Mouse (Mus musculus) heart, adult 11 months (tissue): ENCODE results near the gene Cd9.

Source experiments
- DNase-seq: peaks from one replicate; pipeline ENCODE4 v3.0.0; 2022

Gene Cd9

DNA sequence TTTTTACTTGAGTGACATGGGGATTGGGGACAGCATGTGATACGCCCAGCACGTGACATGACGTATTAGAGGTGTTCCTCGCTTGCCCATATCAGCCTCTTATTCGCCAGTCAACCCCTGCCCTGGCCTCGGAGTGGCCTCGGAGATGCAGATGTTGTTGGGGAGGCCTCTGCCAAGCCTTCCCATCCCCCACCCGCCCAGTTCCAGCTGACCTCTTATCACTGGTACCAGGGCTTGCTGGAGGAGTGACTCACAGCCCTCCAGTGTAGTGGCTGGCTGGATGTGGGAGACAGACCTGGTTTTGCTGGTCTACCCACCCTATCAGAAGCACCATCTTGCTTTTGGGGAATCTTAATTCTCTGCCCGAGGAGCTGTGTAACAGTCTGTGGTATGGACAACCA lies 21.3 kb downstream of the Cd9 start:
- peak; percentile 88 for DNase-seq

DNA sequence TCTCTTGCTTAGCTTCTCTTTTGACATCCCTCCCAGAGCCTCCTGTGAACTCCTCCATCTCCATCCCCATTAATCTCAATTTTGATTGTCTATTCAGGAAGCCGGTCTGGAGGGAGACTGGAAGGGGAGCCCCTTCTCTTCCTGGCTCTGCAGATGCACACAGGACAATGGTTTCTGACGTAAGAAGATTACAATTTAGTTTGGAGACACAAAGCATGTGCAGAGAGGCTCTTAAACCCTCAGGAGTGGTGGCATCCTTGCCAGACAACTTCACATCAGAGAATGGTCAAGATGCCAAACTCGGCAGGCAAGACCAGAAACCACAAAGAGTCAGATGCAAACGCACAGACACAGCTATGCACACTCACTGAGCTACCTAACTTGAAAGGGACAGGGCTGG lies 22.7 kb downstream of the Cd9 start:
- DNase-seq: peak; percentile 82

DNA sequence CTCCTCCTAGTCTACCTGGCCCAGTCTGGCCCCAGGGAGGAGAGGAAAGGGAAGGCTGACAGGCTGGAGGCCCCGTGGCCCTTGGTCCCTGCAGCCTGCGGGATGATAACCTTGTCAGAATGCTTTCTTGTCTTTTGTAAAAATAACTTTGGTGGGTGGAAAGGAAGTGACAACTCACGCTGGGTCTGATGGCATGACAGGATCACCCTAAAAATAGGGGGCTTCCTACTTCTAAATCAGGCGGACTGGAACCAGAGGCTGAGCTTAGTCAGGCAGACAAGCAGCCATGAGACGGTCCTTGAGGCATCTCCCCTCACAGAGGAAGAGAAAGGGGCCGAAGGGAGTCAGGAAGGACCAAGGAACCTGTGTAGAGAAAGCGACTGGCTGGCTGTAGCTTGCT lies 23.3 kb downstream of the Cd9 start:
- peak; percentile 88 for DNase-seq

DNA sequence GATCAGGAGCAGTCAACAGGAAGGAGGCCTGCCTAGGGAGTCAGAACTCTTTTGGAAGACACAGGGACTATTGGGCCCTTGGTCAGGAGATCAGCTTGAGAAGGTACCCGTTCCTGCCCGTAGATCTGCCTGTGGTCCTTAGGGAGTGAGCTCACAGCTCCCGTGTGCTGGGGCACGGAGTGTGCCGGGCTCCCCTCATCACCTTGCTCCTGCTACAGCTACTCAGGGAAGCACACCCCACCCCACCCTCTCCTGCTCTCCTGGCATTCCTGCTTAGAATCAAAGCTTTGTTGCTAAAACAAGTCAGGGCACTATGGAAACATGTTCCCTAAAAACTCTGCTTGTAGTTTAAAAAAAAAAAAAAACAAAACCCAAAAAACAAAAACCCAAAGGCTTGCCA lies 24.0 kb downstream of the Cd9 start:
- peak; percentile 87 for DNase-seq

DNA sequence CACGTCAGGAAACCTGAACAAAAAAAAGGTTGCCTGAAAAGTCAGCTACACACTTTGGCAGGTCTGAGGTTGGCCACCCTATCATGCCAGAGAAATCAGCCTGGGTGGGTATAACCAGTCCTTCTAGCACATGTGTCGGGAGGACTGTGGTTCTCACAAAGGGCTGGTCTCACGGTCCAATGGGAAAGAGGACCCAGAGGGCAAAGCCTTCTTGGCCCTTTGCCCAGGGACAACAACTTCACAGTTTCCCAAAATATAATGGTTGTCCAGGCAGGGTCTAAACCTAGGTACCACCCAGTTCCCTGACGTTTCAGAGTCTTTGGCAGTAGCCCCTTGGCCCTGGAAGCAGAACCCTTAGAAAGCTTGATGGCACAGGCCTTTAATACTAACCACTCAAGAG lies 25.4 kb downstream of the Cd9 start:
- DNase-seq: peak; percentile 86

DNA sequence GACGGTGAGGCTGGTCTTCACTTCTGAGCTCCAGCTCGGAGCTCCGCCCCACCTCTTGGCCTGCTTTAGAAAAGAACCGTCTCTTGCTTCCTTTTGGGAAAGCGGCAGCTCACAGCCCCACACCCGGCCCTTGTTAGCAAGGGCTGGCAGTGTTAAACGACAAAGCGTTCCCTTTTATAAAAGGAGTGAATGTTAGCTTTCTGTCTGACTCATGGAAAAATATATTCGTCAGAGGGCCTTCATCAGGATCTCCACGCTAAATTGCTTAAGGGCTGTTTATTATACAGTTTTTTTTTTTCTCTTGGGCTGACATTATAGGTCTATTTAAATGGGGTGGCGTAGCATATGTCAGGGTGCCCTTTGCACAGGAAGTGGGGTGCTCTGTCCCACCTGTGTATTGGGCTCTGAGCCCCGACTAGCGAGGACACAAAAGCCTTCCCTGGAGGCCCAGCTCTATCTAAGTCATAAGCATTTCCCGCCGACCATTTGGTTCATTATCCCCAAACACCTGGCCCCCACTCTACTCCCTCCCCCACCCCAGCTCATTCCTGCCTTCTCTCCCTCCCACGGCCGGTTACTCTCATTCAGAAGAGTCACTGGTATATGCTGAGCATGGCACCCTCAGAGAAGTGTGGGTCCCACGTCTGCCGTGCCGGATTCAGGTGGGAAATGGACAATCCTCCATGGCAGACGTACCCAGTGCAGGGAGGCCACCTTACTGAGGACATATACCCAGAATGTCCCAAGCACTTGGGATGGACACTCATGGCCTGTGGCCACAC lies 26.2 kb downstream of the Cd9 start:
- peak; percentile 95 for DNase-seq

DNA sequence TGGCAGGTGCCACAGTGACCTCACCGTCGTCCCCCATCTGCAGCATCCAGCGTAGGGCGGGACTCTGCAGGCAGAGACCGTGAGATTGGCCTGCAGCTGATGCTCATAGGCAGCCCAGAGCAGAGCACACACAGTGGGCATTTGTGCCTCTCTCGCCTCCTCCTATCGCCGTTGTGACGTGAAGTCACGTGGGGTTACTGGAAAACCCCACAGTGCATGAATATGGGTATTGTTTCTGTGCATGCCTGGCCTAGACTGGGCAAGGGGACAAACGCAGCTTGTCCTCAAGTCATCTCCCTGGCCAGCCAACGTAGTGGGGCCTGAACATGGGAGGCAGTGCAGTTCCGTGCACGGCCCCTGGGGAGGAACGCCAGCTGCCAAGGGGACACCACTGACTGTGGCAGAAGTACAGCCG lies 27.3 kb downstream of the Cd9 start:
- peak; percentile 95 for DNase-seq

DNA sequence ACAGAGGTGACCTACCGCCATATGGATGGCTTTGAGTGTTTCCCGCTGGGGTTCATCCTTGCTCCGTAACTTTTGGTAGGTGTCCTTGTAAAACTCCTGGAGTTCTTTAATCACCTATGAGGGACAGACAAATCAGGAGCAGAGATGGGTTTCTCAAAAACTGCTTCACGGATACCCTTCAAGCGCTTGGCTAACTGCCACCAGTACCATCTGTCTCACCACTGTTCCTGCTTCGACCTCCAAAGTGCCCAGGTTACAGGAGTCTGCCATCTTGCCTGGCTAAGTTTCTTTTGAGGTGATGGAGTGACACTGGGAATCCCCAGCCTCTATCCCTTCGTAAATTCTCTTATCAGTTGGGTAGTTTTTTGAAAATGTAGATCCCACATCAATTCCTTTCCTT lies 32.3 kb downstream of the Cd9 start:
- DNase-seq: no peak

DNA sequence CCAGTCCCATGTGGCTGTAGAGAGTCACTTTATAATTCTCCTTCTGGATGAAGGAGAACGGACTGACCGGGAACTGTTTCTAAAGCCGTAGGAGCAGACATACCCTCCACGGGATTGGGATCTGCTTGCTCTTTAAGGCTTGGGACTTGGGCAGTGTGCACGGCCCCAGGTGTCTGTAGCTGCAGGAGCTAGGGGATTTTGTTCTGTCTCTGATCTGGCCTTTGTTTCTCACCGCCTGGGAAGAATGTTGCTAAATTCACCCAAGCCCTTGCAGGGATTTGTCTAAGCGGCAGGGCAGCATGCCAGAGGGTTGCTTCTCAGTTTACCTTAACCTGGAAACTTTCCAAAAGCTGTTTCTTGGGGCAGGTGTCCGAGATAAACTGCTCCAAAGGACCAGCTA lies 32.8 kb downstream of the Cd9 start:
- peak; percentile 83 for DNase-seq

DNA sequence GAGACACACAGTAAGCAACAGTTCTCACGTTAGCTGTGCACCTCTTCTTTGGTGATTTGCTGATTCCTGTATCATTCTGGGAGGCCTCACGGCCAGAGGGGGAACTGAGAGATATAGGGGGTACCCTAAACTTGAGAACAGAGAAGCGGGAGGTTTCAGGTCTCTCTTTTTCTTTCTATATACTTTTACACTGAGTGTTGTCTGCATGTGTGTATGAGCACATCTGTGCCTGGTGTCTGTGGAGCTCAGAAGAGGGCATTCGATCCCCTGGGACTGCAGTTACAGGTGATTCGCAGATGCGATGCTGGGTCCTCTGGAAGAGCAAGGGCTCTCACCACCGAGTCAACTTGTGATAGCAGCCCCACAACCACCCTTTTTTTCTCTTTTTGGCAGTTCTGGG lies 33.3 kb downstream of the Cd9 start:
- DNase-seq: no peak

DNA sequence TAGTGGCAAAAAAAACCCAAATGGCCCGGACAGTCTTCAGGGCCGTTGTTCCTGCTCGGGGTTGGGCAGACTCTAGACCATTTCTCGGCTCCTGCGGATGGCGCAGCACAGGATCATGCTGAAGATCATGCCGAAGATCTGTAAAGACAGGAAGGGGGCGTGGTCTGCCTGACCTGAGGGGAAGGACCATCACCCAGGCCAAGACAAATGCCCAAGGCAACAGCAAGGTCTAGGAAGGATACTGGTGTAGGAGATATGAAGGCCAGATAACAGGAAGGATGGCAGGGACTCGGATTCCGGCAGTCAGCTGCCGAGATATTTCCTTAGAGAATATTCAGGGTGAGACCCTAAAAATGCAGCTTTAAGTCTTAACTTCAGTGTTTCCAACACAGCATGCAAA lies 34.0 kb downstream of the Cd9 start:
- no peak for DNase-seq

DNA sequence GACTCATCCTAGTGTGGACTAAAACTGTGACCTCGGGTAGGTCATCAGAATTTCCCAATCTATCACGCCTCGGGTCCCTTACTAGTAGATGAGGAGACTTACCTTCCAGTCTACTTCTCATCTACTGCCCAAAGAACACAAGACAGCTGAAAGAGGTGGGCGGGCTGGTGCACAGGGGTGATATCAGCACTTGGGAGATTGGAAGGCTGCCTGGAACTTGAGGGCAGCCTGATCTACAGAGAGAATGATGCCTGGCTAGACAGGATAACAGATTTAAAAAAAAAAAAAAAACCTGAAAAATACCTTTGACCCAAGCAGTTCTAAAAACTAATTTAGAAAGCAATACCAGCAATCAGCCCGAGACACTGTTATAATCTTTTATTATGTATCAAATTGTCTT lies 34.7 kb downstream of the Cd9 start:
- no peak for DNase-seq

DNA sequence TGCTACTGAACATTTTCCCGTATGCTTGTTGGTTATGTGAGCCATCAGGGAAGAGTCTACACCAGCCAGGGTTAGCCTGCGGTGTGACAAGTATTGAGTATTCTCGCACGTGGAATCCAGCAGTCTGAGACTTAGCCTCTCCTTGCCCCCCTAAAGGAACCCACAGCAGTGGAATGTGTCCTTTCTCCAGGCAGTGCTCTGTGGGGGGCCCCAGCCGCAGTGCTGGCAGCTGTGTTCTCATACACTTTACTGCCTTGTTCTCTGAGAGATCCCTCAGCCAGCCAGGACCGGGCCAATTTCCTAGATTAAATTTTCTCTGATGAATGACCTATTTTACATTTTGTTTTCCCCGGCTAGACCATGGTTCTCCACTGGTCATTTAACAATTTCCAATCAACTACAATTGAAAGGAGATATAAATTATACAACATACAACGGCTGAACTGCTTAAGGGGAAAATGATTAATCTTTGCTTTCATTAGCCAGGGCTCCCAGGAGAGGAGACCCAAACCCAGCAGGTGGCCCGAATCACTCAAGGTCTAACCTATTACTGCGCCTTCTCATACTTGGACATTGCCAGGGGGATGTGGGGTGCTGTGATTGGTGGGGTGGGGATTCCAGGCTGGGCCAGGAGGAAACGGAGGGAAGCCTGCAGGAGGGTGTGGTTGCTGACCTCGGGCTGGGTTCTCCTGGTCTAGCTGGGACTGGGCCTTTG lies 38.6 kb downstream of the Cd9 start:
- peak; percentile 86 for DNase-seq

DNA sequence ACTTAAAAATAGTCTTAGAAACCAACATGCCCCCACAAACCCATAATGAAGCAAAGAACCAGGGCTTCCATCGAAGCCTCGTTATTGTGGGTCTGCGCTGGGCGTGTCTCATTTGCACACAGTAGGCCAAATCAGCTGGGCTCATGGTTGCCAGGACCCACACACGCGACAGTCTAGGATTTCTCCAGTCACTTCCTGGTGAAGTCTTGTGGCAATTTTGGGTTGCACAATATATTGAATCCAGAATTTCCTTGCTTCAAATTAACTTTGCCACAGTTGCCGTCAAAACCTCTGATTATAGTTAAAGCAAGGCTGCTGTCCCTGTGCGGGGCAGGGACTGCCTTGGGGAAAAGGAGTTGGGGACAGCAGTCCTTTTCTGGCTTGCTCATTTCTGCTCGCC lies 39.9 kb downstream of the Cd9 start:
- DNase-seq: no peak

DNA sequence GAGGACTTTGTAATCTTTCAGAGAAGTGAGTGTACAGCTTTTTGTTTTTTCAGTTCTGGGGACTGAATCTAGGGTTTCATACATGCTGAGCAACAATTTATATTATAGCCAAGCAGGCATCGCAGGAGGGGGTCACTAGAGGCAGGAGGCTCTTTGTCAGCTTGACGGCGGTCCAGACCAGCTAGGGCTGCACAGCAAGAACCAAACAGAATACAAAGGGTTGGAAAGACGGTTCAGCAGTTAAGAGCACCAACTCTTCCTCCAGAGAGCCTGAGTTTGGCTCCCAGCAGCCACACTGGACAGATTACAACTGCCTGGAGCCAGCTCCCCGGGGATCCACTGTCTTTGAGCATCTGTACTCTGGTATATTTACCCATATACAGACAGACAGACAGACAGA lies 40.3 kb downstream of the Cd9 start:
- no peak for DNase-seq

DNA sequence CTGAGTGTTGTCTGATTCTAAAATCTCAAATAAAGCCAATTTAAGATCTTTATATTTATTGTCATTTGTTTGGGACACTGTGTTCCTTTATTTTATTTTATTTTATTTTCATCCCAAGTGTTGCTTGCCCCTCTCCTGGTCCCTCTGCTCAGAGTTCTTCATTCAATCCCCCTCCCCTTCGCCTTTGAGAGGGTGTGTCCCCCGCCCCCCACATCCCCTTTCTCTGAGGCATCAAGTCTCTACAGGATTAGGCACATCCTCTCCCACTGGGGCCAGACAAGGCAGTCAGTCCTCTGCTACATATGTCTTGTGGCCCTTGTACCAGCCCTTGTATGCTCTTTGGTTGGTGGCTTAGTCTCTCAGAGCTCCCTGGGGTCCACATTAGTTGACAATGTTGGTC lies 46.9 kb downstream of the Cd9 start:
- DNase-seq: no peak

DNA sequence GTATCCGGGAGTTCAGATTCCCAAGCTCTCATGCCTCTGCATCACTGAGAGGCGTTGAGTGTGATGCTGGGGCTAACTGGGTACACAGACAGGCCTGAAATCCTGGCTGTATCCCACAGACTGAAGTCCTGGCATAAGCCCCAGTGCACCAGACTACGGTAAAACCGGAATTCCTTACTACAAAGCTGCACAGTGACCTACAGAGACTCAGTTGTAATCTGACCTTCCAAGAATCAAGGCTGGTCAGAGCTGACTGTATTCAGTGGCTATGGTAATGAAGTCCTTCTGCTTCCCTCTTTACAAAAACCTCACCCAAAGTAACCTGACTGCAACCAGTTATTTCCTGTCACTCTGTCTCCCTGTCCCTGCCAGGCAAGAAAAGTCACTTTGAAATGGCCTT lies 47.4 kb downstream of the Cd9 start:
- no peak for DNase-seq

DNA sequence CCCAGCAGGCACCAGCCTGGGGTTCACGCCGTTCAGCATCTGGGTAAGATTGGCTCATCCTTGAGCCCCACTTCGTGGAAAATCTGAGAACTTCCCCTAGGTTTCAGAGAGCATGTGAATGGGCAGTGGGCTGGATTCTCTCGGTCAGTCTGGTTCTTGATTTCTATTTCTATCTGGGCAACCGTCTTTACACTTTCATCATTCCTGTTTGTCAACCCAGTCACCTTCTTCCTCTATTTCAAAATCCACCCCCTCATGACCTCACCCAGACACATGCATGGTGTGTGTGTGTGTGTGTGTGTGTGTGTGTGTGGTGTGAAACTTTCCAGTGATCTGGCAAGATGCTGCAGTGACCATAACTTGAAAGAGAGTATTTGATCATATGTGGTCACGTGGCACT lies 49.2 kb downstream of the Cd9 start:
- peak; percentile 88 for DNase-seq

DNA sequence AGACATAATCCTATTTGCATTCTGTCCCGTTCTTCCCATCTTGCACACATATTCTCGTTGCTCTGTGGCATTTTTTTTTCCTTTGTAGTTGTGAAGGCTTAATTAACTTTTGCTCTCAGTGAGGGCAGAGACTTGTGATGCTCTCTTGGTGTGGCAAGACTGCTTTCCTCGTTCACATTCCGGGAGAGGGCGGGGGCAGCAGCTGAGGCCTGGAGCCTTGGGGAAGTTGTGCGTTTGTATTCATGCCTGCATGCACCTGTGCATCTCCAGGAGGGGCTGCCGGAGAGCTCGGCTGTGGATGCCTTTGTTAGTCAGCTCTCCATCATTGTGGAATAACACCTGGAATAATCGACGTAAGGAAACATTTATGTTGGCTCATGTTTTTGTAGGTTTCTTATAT lies 52.0 kb downstream of the Cd9 start:
- DNase-seq: no peak

DNA sequence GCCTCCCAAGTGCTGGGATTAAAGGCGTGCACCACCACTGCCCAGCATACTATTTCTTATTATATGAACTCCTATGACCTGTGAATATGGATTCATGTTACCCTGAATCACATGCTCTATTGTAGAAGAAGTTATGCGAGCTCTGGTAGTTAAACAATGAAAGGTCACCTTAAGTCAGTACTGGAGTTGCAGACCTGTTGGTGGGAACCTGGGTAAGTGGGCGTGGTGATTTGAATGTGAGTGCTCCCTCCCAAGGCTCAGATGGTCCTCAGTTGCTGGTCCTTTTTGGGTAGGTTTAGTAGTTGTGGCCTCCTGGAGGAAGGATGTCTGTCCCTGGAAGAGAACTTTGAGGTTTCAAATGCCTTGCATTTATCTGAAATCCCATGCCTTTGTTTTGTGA lies 57.8 kb downstream of the Cd9 start:
- DNase-seq: no peak

DNA sequence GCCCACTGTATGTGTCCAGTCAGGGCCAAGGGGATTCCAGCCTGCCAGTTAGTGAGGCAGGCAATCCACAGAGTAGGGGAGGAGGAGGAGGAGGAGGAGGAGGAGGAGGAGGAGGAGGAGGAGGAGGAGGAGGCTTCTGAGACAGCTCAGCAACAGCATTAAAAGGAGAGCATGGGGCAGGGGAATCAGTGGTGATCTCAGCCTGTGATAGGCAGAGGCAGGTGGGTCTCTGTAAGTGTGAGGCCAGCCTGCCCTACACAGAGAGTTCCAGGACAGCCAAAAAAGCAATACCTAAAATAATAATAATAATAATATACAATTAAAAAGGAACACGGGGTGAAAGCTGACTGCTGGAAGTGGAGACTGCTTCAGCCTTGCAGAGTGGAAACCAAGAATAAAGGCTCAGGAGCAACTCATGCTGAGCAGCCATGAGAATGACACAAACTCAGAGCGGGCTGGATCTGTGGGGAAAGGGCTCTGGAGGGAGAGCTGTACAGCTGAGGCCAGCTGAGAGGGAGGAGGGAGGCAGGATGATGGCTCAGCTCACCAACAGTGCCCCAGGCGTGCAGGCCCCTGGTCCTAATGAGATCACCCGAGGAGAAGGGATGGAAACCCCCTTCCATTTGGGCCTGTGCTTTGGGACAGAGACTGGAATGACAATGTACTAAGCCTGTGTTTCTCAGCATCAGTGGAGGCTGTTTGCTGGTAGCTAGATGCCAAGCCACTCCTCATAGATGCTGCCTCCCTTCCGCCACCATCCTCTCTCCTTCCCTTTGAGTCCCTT lies 59.7 kb downstream of the Cd9 start:
- DNase-seq: no peak

DNA sequence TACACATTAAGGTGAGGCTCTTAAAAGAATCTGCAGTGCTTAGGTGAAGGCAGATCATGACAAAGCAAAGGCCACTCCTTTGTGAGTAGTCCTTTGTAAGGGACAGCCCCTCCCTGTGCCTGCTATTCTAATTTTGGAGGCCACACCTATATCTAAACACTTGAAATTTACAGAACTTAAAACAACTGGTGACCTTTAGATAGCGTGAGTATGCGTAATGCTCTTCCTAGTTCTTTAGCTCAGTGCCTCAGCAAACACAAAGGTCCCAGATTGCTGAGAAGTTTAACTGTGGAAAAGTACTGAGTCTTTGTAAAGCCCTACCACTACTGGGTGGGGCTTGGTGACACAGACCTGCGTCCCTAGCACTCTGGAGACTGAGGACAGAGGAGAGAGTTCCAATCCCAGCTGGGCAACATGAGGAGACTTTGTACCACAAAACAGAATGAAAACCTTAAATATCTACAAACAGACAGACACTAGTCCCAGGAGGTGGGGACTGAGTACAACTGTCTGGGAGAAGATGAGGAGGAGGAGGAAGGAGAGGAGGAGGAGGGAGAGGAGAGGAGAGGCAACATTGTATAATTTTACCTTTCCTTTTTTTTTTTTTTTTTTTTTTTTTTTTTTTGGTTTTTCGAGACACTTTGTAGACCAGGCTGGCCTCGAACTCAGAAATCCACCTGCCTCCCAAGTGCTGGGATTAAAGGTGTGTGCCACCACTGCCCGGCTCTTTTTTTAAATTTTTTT lies 60.7 kb downstream of the Cd9 start:
- DNase-seq: peak; percentile 90

DNA sequence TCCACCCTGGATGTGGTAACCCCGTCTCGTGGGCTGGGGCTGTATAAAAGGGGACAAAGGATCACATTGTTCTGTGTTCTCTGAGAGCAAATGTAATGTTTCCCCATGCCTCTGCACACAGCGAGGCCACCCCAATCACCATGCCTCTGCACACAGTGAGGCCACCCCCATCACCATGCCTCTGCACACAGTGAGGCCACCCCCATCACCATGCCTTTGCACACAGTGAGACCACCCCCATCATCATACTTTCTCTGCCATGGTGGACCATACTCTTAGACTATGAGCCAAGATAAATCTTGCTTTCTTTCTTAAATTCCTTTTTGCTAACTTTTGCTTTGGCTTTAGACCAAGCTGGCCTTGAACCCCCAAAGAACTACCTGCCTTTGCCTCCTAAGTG lies 61.3 kb downstream of the Cd9 start:
- peak; percentile 83 for DNase-seq
